Mouse (Mus musculus) heart, embryonic 15.5 days (tissue): ENCODE measurements around the gene Gm9046. TPM values are rescaled to one million over a fixed set of nuclear protein-coding genes. Genes with fewer than 3 reads are reported as not detected.
"Not testable (repeated sequence)": the region's sequence is repeated elsewhere in the genome, so short reads cannot be mapped to it uniquely, and the experiment has no call there.

ENCODE experiments used
- ATAC-seq: fragments of 200-750 bp; cut with Nextera tagmentation; replicated peaks from 2 replicates; pipeline ENCODE4 v1.8.0; 2017; ENCODE audit warnings: low read depth, moderate TSS enrichment; ENCODE audit not compliant: insufficient number of reproducible peaks, insufficient read depth, low FRiP score
- H3K27ac ChIP-seq: fragments of 300-500 bp; sonication (generic); 2 replicates; pipeline ENCODE4 v1.5.1; 2015; ENCODE audit warnings: mild to moderate bottlenecking, inconsistent platforms
- H3K27me3 ChIP-seq: fragments of 300-500 bp; sonication (generic); 2 replicates; pipeline ENCODE4 v1.6.1; 2015; ENCODE audit warnings: inconsistent platforms
- H3K36me3 ChIP-seq: fragments of 300-500 bp; sonication (generic); 2 replicates; pipeline ENCODE4 v1.6.1; 2015; ENCODE audit warnings: mild to moderate bottlenecking, inconsistent platforms
- H3K4me1 ChIP-seq: fragments of 300-500 bp; sonication (generic); replicated peaks from 2 replicates; pipeline ENCODE4 v1.6.1; 2015; ENCODE audit warnings: inconsistent platforms
- H3K4me2 ChIP-seq: fragments of 300-500 bp; sonication (generic); 2 replicates; pipeline ENCODE4 v1.6.1; 2015; ENCODE audit warnings: inconsistent platforms, mild to moderate bottlenecking, moderate library complexity
- H3K4me3 ChIP-seq: fragments of 300-500 bp; sonication (generic); 2 replicates; pipeline ENCODE4 v1.5.1; 2015; ENCODE audit warnings: mild to moderate bottlenecking, inconsistent platforms
- H3K9ac ChIP-seq: fragments of 300-500 bp; sonication (generic); 2 replicates; pipeline ENCODE4 v1.6.1; 2015; ENCODE audit warnings: mild to moderate bottlenecking, inconsistent platforms
- H3K9me3 ChIP-seq: fragments of 300-500 bp; sonication (generic); replicated peaks from 2 replicates; pipeline ENCODE4 v1.6.1; 2016; ENCODE audit warnings: inconsistent platforms
- WGBS: fragments of 180-500 bp; shearing (Covaris S2); methylation state at CpG from one replicate; pipeline ENCODE4 v1.1.7; 2015; ENCODE audit warnings: mixed read lengths; 5-methylcytosine and 5-hydroxymethylcytosine counted together
- polyA plus RNA-seq: library from polyadenylated mRNA; unstranded; fragments of >200 nt; fragmentation: Nextera tagmentation; extraction: Ambion mirVana; gene quantifications from 2 replicates; pipeline ENCODE4 v1.2.1, GENCODE M21; 2015

The Gm9046 gene
- polyA plus RNA-seq: not detected in 2 replicates

GRCm38 (mm10) chr10:118343155-118343554 is at the start of gene Gm9046:
Gm9046 (minus strand) TSS chr10:118343255.
- H3K9ac ChIP-seq, ATAC-seq, H3K4me3 ChIP-seq, H3K27me3 ChIP-seq, H3K4me1 ChIP-seq, H3K4me2 ChIP-seq, H3K9me3 ChIP-seq, H3K36me3 ChIP-seq, H3K27ac ChIP-seq: not testable (repeated sequence)
- no CpG with 5 or more reads among the region's 14 CpGs for WGBS

- no peaks in the 10 kb centered on the region for H3K9me3 ChIP-seq
- peak; percentile 55; the same call in 1 of the 2 replicates for ATAC-seq
- H3K36me3 ChIP-seq: no peaks in the 10 kb centered on the region
- H3K27ac ChIP-seq: no peak overlapping the region
- peak overlapping the region; percentile 30 for H3K4me3 ChIP-seq
- H3K4me1 ChIP-seq: no peaks in the 10 kb centered on the region
- no peak overlapping the region for H3K9ac ChIP-seq
- WGBS: 5% methylated on average over 10 of the region's 10 CpGs
- peak overlapping the region; percentile 52 for H3K4me2 ChIP-seq
- H3K27me3 ChIP-seq: no peaks in the 10 kb centered on the region
These were observed 27.4 kb upstream of the Gm9046 start for GRCm38 (mm10) chr10:118370443-118370842.

- no peaks in the 10 kb centered on the region for H3K9me3 ChIP-seq
- WGBS: 88% methylated on average over 9 of the region's 9 CpGs
- H3K4me3 ChIP-seq: no peak overlapping the region
- no peak overlapping the region for H3K4me2 ChIP-seq
- ATAC-seq: no peak
- H3K27me3 ChIP-seq: no peaks in the 10 kb centered on the region
- no peaks in the 10 kb centered on the region for H3K36me3 ChIP-seq
- H3K27ac ChIP-seq: no peak overlapping the region
- H3K9ac ChIP-seq: no peak overlapping the region
- no peaks in the 10 kb centered on the region for H3K4me1 ChIP-seq
These were observed 26.5 kb upstream of the Gm9046 start for GRCm38 (mm10) chr10:118369518-118369917.

GRCm38 (mm10) chr10:118354005-118354404 is 10.9 kb upstream of the Gm9046 start, which contains the start of gene Gm9049:
Gm9049 (minus strand) TSS chr10:118354105.
- not testable (repeated sequence) for H3K36me3 ChIP-seq, H3K4me1 ChIP-seq, H3K4me3 ChIP-seq, ATAC-seq, H3K27ac ChIP-seq, H3K9ac ChIP-seq, H3K9me3 ChIP-seq, H3K27me3 ChIP-seq, H3K4me2 ChIP-seq
- 80% methylated on average over 1 of the region's 11 CpGs for WGBS

- H3K9me3 ChIP-seq, ATAC-seq, H3K4me2 ChIP-seq, H3K9ac ChIP-seq, H3K27ac ChIP-seq, H3K27me3 ChIP-seq, H3K4me1 ChIP-seq, H3K4me3 ChIP-seq, H3K36me3 ChIP-seq: not testable (repeated sequence)
- 56% methylated on average over 1 of the region's 14 CpGs for WGBS
These were observed 5.5 kb upstream of the Gm9046 start, which contains the start of gene Gm9048 for GRCm38 (mm10) chr10:118348579-118348978. Gm9048 (minus strand) TSS chr10:118348679.

- not testable (repeated sequence) for H3K27me3 ChIP-seq, H3K27ac ChIP-seq, H3K4me2 ChIP-seq, H3K9me3 ChIP-seq, H3K9ac ChIP-seq, ATAC-seq, H3K4me1 ChIP-seq, H3K36me3 ChIP-seq, H3K4me3 ChIP-seq
- WGBS: no CpG with 5 or more reads among the region's 14 CpGs
These were observed 5.3 kb downstream of the Gm9046 start, which contains the start of gene Gm9045 for GRCm38 (mm10) chr10:118337731-118338130. Gm9045 (minus strand) TSS chr10:118337831.

GRCm38 (mm10) chr10:118332308-118332707 is 10.7 kb downstream of the Gm9046 start, which contains the start of gene Gm9044:
Gm9044 (minus strand) TSS chr10:118332408.
- not testable (repeated sequence) for H3K27ac ChIP-seq, H3K36me3 ChIP-seq, H3K4me1 ChIP-seq, H3K9ac ChIP-seq, H3K4me2 ChIP-seq, H3K4me3 ChIP-seq, H3K27me3 ChIP-seq, ATAC-seq, H3K9me3 ChIP-seq
- no CpG with 5 or more reads among the region's 14 CpGs for WGBS

GRCm38 (mm10) chr10:118326869-118327268 is 16.2 kb downstream of the Gm9046 start, which contains the start of gene Gm9040:
Gm9040 (minus strand) TSS chr10:118326969.
- H3K27ac ChIP-seq, ATAC-seq, H3K27me3 ChIP-seq, H3K4me3 ChIP-seq, H3K4me1 ChIP-seq, H3K36me3 ChIP-seq, H3K9me3 ChIP-seq, H3K4me2 ChIP-seq, H3K9ac ChIP-seq: not testable (repeated sequence)
- no CpG with 5 or more reads among the region's 11 CpGs for WGBS

- Histone ChIP-seq H3K4me2 (no peak overlapping the region), H3K36me3 (no peaks in the 10 kb centered on the region), H3K27me3 (no peaks in the 10 kb centered on the region), H3K9me3 (no peaks in the 10 kb centered on the region), H3K4me1 (no peaks in the 10 kb centered on the region), H3K4me3 (no peak overlapping the region), H3K27ac (no peak overlapping the region), H3K9ac (no peak overlapping the region)
- WGBS: 70% methylated on average over 8 of the region's 8 CpGs
- no peak for ATAC-seq
These were observed 24.0 kb downstream of the Gm9046 start for GRCm38 (mm10) chr10:118319024-118319423.

GRCm38 (mm10) chr10:118302133-118302532 is 40.9 kb downstream of the Gm9046 start:
- 49% methylated on average over 2 of the region's 2 CpGs for whole genome bisulfite sequencing
- not testable (repeated sequence) for ATAC-seq, H3K4me2 ChIP-seq, H3K4me1 ChIP-seq, H3K27ac ChIP-seq, H3K9ac ChIP-seq, H3K4me3 ChIP-seq, H3K9me3 ChIP-seq, H3K27me3 ChIP-seq, H3K36me3 ChIP-seq

GRCm38 (mm10) chr10:118294938-118295337 is 48.1 kb downstream of the Gm9046 start, which contains the start of gene Iltifb:
Iltifb (minus strand) TSS chr10:118295038.
- Histone ChIP-seq H3K4me1 (no peaks in the 10 kb centered on the region), H3K4me2 (no peak within 1 kb of the TSS), H3K9ac (no peak within 1 kb of the TSS), H3K9me3 (no peaks in the 10 kb centered on the region), H3K27ac (no peak within 1 kb of the TSS), H3K36me3 (no peaks in the 10 kb centered on the region), H3K4me3 (no peak within 1 kb of the TSS), H3K27me3 (no peaks in the 10 kb centered on the region)
- 82% methylated on average over 6 of the region's 6 CpGs for WGBS
- no peak for ATAC-seq
